Mouse (Mus musculus) heart, adult 9 months (tissue): Measurements from ENCODE around the gene Schip1.

Experiments used
- DNase-seq, 2 experiments: peaks; one replicate each; pipeline ENCODE4 v3.0.0; 2022; ENCODE audit warnings: low spot score in 2 of 2

The Schip1 gene

DNA sequence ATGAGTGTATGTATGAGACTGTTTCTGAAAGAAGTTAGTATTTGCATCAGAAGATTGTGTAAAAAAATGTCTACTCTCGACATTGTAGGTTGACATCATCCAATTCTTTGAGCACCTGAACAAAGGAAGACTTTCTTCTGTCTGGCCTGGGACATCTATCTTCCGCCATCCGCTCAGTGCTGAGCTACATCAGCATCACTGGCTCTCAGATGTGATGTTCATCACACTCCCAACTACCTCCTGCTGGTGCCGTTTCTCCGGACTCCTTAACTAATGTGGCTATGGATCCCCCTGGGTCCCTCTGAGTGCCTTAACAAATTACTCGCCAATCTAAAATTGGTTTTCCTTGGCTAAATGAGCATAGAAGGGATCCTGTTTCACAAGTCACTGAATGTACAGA lies 599.7 kb downstream of the Schip1 start:
- no peak for DNase-seq

DNA sequence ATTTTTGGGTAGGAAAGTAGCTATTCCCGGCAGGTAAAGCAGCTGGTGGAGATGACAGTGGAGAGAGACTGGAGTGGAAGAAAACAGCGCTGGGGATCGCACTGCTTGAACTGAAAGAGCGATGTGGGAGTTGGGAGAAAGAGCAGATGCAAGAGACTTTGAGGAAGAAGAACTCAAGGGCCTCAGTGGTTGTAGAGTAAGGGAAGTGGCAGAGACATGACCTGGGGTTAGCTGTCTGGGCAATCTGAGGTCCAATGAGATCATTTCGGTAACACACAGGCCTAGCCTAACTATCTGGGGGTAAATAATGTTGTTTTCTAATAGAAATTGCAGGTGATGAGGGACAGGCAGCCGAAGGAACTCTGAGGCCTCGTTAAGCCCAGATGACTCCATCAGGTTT lies 601.8 kb downstream of the Schip1 start:
- DNase-seq, result no peak

DNA sequence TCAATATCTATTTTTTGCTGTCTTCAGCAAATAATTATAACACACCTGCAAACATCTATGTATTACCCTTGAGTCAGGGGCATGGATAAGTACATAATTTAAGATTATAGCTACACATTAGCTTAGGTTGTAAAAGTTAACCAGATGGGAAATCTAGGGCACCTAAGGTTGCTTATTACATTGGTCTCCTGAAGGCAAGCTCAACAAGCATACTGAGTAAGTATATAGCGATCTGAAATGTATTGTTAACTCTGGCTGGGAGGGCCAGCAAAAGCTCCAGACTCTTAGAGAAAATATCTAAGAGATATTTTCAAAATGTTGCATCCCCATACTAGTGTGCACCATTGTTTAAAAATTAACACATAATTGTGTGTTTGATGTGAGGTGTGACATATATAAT lies 603.2 kb downstream of the Schip1 start:
- DNase-seq, result no peak

DNA sequence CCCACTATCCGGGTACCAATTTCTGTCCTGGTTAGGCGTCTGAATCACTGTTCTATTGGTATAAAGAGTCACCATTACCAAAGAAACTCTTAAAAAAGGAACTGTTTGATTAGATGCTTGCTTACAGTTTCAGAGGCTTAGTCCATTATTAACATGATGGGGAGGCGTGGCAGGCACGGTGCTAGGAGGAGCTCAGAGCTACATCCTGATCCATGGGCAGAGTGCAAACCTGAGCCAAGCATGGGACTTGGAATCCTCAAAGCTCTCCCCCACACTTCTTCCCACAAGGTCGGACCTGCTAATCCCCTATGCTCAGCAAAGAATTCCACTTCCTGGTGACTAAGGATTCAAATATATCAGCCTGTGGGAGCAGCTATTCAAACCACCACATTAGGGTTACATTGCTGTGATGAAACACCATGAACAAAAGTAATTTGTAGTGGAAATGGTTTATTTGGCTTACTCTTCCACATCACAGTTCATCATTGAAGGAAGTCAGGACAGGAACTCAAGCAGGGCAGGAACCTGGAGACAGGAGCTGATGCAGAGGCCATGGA lies 604.9 kb downstream of the Schip1 start:
- no peak for DNase-seq

DNA sequence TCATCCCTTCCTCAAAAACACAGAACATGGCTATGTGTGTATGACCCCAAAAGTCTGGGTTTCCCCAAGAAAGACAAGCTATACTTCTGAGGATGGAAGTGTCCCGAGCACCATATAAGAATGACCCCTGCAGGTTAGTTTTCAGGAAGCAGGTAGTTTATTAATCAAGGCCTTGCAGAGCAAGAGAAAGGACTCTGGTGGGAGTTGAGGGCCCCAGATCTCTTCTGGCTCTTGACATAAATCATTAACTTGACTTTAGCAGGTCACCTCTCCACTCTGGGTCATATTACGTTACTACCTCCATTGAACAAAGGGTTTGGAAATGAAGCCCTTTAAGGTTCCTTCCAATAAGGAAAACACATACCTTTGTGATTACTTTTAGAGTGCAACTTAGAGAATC lies 610.1 kb downstream of the Schip1 start:
- no peak for DNase-seq

DNA sequence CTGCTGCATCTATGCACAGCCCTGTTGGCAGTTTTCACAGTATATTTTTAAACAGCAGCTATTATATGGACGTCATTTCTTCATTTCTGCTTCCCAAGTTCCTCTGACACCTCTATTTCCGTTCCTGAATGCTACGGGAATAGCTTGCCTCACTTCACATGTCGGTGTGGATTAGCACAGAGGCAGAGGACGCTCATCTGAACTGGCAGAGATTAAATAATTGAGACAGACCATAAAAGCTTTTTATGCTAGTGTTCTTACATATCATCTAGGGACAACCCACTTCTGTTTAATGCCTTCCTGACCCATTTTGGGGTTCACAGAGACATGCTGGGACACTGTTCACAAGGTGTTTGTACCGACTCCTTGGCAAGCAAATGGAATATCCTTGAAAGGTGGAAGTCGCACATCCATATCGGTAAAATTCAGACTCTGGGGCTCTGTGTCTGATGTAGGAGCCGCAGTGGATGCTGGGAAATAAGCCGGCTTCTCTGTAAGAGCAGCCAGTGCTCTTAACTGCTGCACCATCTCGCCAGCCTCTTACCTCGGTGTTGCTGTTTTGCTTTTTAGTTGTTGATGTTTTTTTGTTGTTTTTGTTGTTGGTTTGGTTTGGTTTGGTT lies 610.7 kb downstream of the Schip1 start:
- no peak for DNase-seq
